Mouse (Mus musculus) E14TG2a.4 (cell line): ENCODE results near the gene Ccdc65.

Experiments
- CTCF ChIP-seq: conservative IDR thresholded peaks from 2 replicates; pipeline ENCODE4 v1.5.1; 2014; ENCODE audit warnings: low read length
- NANOG ChIP-seq: IDR thresholded peaks from 2 replicates; pipeline ENCODE4 v1.6.1; 2014; ENCODE audit warnings: borderline replicate concordance, low read length, mixed read lengths
- POU5F1 ChIP-seq: IDR thresholded peaks from 2 replicates; pipeline ENCODE4 v1.6.1; 2014; ENCODE audit warnings: low read length, borderline replicate concordance

DNA sequence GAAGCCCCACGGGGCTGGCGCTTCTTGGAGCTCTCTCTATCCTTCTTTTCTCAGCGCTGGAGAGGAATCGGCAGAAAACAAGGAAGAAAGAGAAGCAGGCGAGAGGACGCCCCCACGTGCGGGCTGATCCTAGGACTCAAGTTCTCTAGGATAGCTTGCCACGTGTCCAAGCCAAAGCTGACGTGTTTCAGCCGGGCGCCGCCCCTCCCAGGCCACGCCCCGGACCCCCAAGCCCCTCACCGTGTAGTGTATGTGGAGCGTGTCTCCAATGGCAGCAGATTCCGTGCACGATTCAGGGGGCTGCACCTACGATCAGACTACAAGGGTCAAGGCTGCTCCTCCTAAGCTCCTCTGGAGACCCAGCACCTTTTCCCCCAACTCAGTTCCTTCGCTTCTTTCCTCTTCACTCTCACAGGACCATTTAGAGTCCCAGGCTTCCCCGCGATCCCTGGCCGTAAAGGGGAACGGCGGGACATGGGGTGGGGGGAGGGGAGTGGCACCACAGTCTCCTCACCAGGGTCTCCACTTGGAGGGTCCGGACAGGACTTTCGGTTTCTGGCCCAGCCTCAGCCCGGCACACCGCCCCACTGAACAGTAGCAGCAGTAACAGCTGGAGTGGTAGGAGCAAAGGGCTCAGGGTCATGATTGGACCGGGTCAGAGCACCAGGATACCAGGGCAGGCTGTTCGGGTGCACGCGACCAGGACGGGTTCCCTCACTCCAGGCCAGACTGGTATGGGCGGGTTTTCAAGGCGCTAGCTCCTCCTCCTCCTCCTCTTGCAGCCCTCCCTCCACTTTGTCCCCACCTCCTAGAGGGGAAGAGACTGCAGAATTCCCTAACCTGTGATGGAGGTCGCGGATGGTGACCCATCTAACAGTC lies 19.7 kb downstream of the Ccdc65 start, which contains the start of gene Fkbp11:
- TF ChIP-seq CTCF (no peak), POU5F1 (no peak), NANOG (no peak)
